12 mouse cellular contexts compared by ENCODE assay signal in genomic region chr5:148598376-148598775, GRCm38 (mm10). TPM values are rescaled to one million over a fixed set of nuclear protein-coding genes. Genes with fewer than 3 reads are reported as not detected.
A peak's percentile ranks its signal among the peaks of the same experiment; 100 is the strongest.
DNase-seq lines count a peak whose midpoint lies in the region; ATAC-seq lines count a peak whose summit lies in the region.
"Had no signal": no experiment of that assay in that cellular context is flagged by ENCODE, and none has a peak within 500 bp of the region (broad histone marks: within the 10 kb centered on the region; RNA-seq: fewer than 3 reads in every experiment).

No protein-coding gene starts in this region.

- 24% methylated on average over 9 of the region's 9 CpGs for WGBS in embryonic facial prominence, embryonic 10.5 days
- 41% methylated on average over 9 of the region's 9 CpGs for WGBS in intestine, embryonic 16.5 days
- WGBS in forebrain, embryonic 16.5 days, result 43% methylated on average over 9 of the region's 9 CpGs

- no peaks in the 10 kb centered on the region for H3K27me3 ChIP-seq in embryonic facial prominence, embryonic 10.5 days (replicated peaks; ENCODE audit: low read depth, poor library complexity, severe bottlenecking)
- no peaks in the 10 kb centered on the region for H3K27me3 ChIP-seq in intestine, embryonic 16.5 days (replicated peaks; ENCODE audit: control insufficient read depth, insufficient read depth, low read length)
- no peaks in the 10 kb centered on the region for H3K27me3 ChIP-seq in forebrain, embryonic 16.5 days (replicated peaks; ENCODE audit: control insufficient read depth, insufficient read depth, low read length)

- peaks cover 4% of the 10 kb centered on the region; the same call in 1 of the 2 replicates for H3K9me3 ChIP-seq in embryonic facial prominence, embryonic 10.5 days
- H3K9me3 ChIP-seq in intestine, embryonic 16.5 days (ENCODE audit: control insufficient read depth, low read length), result no peaks in the 10 kb centered on the region
- H3K9me3 ChIP-seq in forebrain, embryonic 16.5 days (ENCODE audit: control insufficient read depth, low read length), result no peaks in the 10 kb centered on the region
- H3K9me3 ChIP-seq: midbrain, embryonic 10.5 days had no signal

- H3K4me2 ChIP-seq in intestine, embryonic 16.5 days (ENCODE audit: low read depth, low read length), result no peak overlapping the region
- H3K4me2 ChIP-seq in forebrain, embryonic 16.5 days (ENCODE audit: low read length), result no peak overlapping the region

- H3K36me3 ChIP-seq in embryonic facial prominence, embryonic 10.5 days (replicated peaks), result no peaks in the 10 kb centered on the region
- H3K36me3 ChIP-seq in intestine, embryonic 16.5 days (ENCODE audit: control insufficient read depth, insufficient read depth, low read length), result no peaks in the 10 kb centered on the region
- H3K36me3 ChIP-seq in forebrain, embryonic 16.5 days (ENCODE audit: control insufficient read depth, insufficient read depth), result no peaks in the 10 kb centered on the region
- H3K36me3 ChIP-seq: midbrain, embryonic 10.5 days had no signal

- no peak overlapping the region for H3K9ac ChIP-seq in intestine, embryonic 16.5 days (ENCODE audit: low read depth, low read length)
- no peak overlapping the region for H3K9ac ChIP-seq in forebrain, embryonic 16.5 days (replicated peaks; ENCODE audit: low read depth, low read length)

- ATAC-seq in intestine, embryonic 16.5 days, result peak; percentile 91
- no peak for ATAC-seq in forebrain, embryonic 16.5 days

- no peak overlapping the region for H3K4me3 ChIP-seq in embryonic facial prominence, embryonic 10.5 days
- H3K4me3 ChIP-seq in intestine, embryonic 16.5 days (ENCODE audit: low read length), result no peak overlapping the region
- H3K4me3 ChIP-seq in forebrain, embryonic 16.5 days (replicated peaks; ENCODE audit: low read length), result no peak overlapping the region
- H3K4me3 ChIP-seq: midbrain, embryonic 10.5 days had no signal

- DNase-seq in embryonic facial prominence, embryonic 10.5 days (ENCODE audit: low spot score), result peak; percentile 75
- DNase-seq in kidney, postnatal 4 days, result peak; percentile 53 to 64
- peak; percentile 81 for DNase-seq in mesoderm, embryonic 11.5 days (ENCODE audit: low read depth, low spot score)
- no peak for DNase-seq in adrenal gland, postnatal 36 days
- no peak for DNase-seq in layer of hippocampus, postnatal 36 days
- DNase-seq: adrenal gland, adult 2 months; cerebellum, adult 18-20 months; gastrocnemius, postnatal 25 days; spleen, adult 18-20 months had no signal

- peaks cover 44% of the 10 kb centered on the region for H3K4me1 ChIP-seq in embryonic facial prominence, embryonic 10.5 days
- no peaks in the 10 kb centered on the region for H3K4me1 ChIP-seq in intestine, embryonic 16.5 days (ENCODE audit: control insufficient read depth, insufficient read depth, low read length)
- no peaks in the 10 kb centered on the region for H3K4me1 ChIP-seq in forebrain, embryonic 16.5 days (replicated peaks; ENCODE audit: control insufficient read depth, insufficient read depth, low read length)

- H3K27ac ChIP-seq in embryonic facial prominence, embryonic 10.5 days (replicated peaks), result peak overlapping the region; percentile 54; the same call in 1 of the 2 replicates
- no peak overlapping the region for H3K27ac ChIP-seq in intestine, embryonic 16.5 days (ENCODE audit: low read length)
- no peak overlapping the region for H3K27ac ChIP-seq in forebrain, embryonic 16.5 days (ENCODE audit: low read length)
- H3K27ac ChIP-seq: midbrain, embryonic 10.5 days had no signal

RNA-seq across cellular contexts. Expression of gene Ubl3, which starts 45.8 kb away (rescaled TPM):
- 55.4 and 56.3 TPM in 2 replicates for polyA plus RNA-seq in embryonic facial prominence, embryonic 10.5 days (2016; fragmentation: Nextera tagmentation; extraction: Ambion mirVana)
- polyA plus RNA-seq in intestine, embryonic 16.5 days (2015; fragmentation: Nextera tagmentation; extraction: Ambion mirVana), result 27.0 and 59.0 TPM in 2 replicates
- 75.7 and 84.2 TPM in 2 replicates for polyA plus RNA-seq in forebrain, embryonic 16.5 days (2015; fragmentation: Nextera tagmentation; extraction: Ambion mirVana)
- total RNA-seq in adrenal gland, postnatal 36 days (2021), result 100 to 1,000 TPM; 145 to 188 TPM
- total RNA-seq in layer of hippocampus, postnatal 36 days (2021), result 100 to 1,000 TPM; 222 to 250 TPM

Comparison
In these comparisons a context has a peak if more than half of its experiments do, and no peak if none do; other contexts are left out.
1. DNase-seq: peak in embryonic facial prominence, embryonic 10.5 days (single experiment), kidney, postnatal 4 days (2 of 2) and mesoderm, embryonic 11.5 days (single experiment); none in adrenal gland, postnatal 36 days (0 of 2) and layer of hippocampus, postnatal 36 days (0 of 2).